Mouse (Mus musculus): ENCODE results near the gene Arl9. TPM values are rescaled to one million over a fixed set of nuclear protein-coding genes. Genes with fewer than 3 reads are reported as not detected.
"Not testable (repeated sequence)": the region's sequence is repeated elsewhere in the genome, so short reads cannot be mapped to it uniquely, and the experiment has no call there.

Arl9 gene
- total RNA-seq (2021), result not detected
- long read RNA-seq, experiment 1, result 0 reads
- long read RNA-seq, experiment 2, result 0 reads

- no peak for DNase-seq
- intact Hi-C loops (cut with DNase I), result loop anchor here (5.0 kb wide), 1 partner anchor 58 kb away; no protein-coding TSS in a partner anchor
Measured at GRCm38 (mm10) chr5:77004051-77004821, at the start of gene Arl9. TSS of gene Arl9 (plus strand) at chr5:77004055.

- no peak for DNase-seq
- intact Hi-C loops (cut with DNase I), result loop anchor here (5.0 kb wide), 1 partner anchor 47 kb away; the partner anchor contains the start of gene Aasdh
Measured at GRCm38 (mm10) chr5:76954271-76954900, 49.5 kb upstream of the Arl9 start.

- intact Hi-C loops (cut with DNase I), result no loop called here
- no peak for DNase-seq
Measured at GRCm38 (mm10) chr5:76955474-76955873, 48.4 kb upstream of the Arl9 start.

GRCm38 (mm10) chr5:76957954-76958353 lies 45.9 kb upstream of the Arl9 start:
- intact Hi-C loops (cut with DNase I), result no loop called here
- no peak for DNase-seq

GRCm38 (mm10) chr5:76959587-76959986 lies 44.3 kb upstream of the Arl9 start:
- no peak for DNase-seq
- intact Hi-C loops (cut with DNase I), result no loop called here

- DNase-seq, result no peak
- intact Hi-C loops (cut with DNase I), result no loop called here
Measured at GRCm38 (mm10) chr5:76962545-76962944, 41.3 kb upstream of the Arl9 start.

- DNase-seq, result no peak
Measured at GRCm38 (mm10) chr5:76964651-76965050, 39.2 kb upstream of the Arl9 start.

GRCm38 (mm10) chr5:76969250-76969649 lies 34.6 kb upstream of the Arl9 start:
- intact Hi-C loops (cut with DNase I), result loop anchor here (5.0 kb wide), 1 partner anchor 62 kb away; the partner anchor contains the start of gene Aasdh

More at GRCm38 (mm10) chr5:76964651-76965050, 39.2 kb upstream of the Arl9 start:
- intact Hi-C loops (cut with DNase I), result loop anchor here (5.0 kb wide), 1 partner anchor 57 kb away; the partner anchor contains the start of gene Aasdh

GRCm38 (mm10) chr5:76971115-76971514 lies 32.7 kb upstream of the Arl9 start:
- DNase-seq, result not testable (repeated sequence)
- intact Hi-C loops (cut with DNase I), result loop anchor here (10.0 kb wide), 1 partner anchor 376 kb away; no protein-coding TSS in a partner anchor

More at GRCm38 (mm10) chr5:76969250-76969649, 34.6 kb upstream of the Arl9 start:
- DNase-seq, result no peak

GRCm38 (mm10) chr5:76973488-76973887 lies 30.4 kb upstream of the Arl9 start:
- intact Hi-C loops (cut with DNase I), result loop anchor here (10.0 kb wide), 1 partner anchor 379 kb away; no protein-coding TSS in a partner anchor

GRCm38 (mm10) chr5:76974207-76974553 lies 29.7 kb upstream of the Arl9 start:
- intact Hi-C loops (cut with DNase I), result loop anchor here (10.0 kb wide), 1 partner anchor 379 kb away; no protein-coding TSS in a partner anchor

More at GRCm38 (mm10) chr5:76973488-76973887, 30.4 kb upstream of the Arl9 start:
- DNase-seq, result no peak

GRCm38 (mm10) chr5:76974554-76975285 lies 29.1 kb upstream of the Arl9 start, which contains the start of gene Srp72:
TSS of gene Srp72 (plus strand) at chr5:76974683.
- DNase-seq, result peak; percentile 78 to 81
- intact Hi-C loops (cut with DNase I), result loop anchor here (10.0 kb wide), 1 partner anchor 380 kb away; no protein-coding TSS in a partner anchor

More at GRCm38 (mm10) chr5:76974207-76974553, 29.7 kb upstream of the Arl9 start:
- DNase-seq, result no peak

- DNase-seq, result no peak
- intact Hi-C loops (cut with DNase I), result loop anchor here (10.0 kb wide), 1 partner anchor 381 kb away; no protein-coding TSS in a partner anchor
Measured at GRCm38 (mm10) chr5:76975736-76976135, 28.1 kb upstream of the Arl9 start.

GRCm38 (mm10) chr5:76984015-76984414 lies 19.8 kb upstream of the Arl9 start:
- intact Hi-C loops (cut with DNase I), result no loop called here
- DNase-seq, result no peak

GRCm38 (mm10) chr5:76990789-76991188 lies 13.1 kb upstream of the Arl9 start:
- intact Hi-C loops (cut with DNase I), result no loop called here
- DNase-seq, result no peak

GRCm38 (mm10) chr5:76993174-76993814 lies 10.6 kb upstream of the Arl9 start:
- DNase-seq, result no peak
- intact Hi-C loops (cut with DNase I), result no loop called here

GRCm38 (mm10) chr5:76998416-76998815 lies 5.4 kb upstream of the Arl9 start:
- intact Hi-C loops (cut with DNase I), result loop anchor here (5.0 kb wide), 2 partner anchors 169 to 219 kb away; no protein-coding TSS in a partner anchor
- DNase-seq, result no peak

- intact Hi-C loops (cut with DNase I), result loop anchor here (5.0 kb wide), 1 partner anchor 61 kb away; no protein-coding TSS in a partner anchor
Measured at GRCm38 (mm10) chr5:77001192-77001591, 2.7 kb upstream of the Arl9 start.

GRCm38 (mm10) chr5:77010352-77010751 lies 6.5 kb downstream of the Arl9 start:
- no peak for DNase-seq
- intact Hi-C loops (cut with DNase I), result no loop called here

More at GRCm38 (mm10) chr5:77001192-77001591, 2.7 kb upstream of the Arl9 start:
- no peak for DNase-seq

GRCm38 (mm10) chr5:77011082-77011481 lies 7.2 kb downstream of the Arl9 start:
- DNase-seq, result no peak

More at GRCm38 (mm10) chr5:77011082-77011481, 7.2 kb downstream of the Arl9 start:
- intact Hi-C loops (cut with DNase I), result no loop called here
